Mouse (Mus musculus) erythroblast, embryonic 14.5 days (primary cell): ENCODE measurements around the gene Gale.

Source experiments
- GATA1 ChIP-seq: IDR thresholded peaks from 2 replicates; pipeline ENCODE4 v1.6.1; 2012; ENCODE audit warnings: low read length, inconsistent platforms, mixed read lengths
- TAL1 ChIP-seq: IDR thresholded peaks from 3 replicates; pipeline ENCODE4 v1.6.1; 2012; ENCODE audit warnings: low read length, inconsistent platforms, mixed read lengths

DNA sequence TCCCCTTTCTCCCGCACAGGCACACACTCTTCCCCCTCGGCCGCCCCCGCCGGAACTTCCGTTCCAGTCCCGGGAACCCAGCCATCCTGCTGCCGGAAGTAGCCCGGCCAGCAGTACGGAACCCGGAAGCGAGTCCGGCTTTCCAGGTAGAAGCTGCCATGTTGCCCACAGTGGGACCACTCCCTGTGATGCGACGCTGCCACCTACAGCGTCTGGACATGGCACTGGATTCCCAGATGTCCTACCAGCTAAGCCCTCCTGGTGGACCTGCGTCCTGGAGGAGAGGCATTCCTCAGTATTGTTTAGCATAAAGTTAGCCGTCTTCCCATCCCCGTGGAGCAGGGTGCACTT, 9.0 kb downstream of the Gale start, which contains the start of gene Lypla2:
- TF ChIP-seq GATA1 (no peak), TAL1 (no peak)
